Mouse (Mus musculus): Measurements from ENCODE around the gene Coq8b. TPM values are rescaled to one million over a fixed set of nuclear protein-coding genes. Genes with fewer than 3 reads are reported as not detected.

Coq8b gene
- total RNA-seq, 1 experiment, result 12.8 TPM

DNA sequence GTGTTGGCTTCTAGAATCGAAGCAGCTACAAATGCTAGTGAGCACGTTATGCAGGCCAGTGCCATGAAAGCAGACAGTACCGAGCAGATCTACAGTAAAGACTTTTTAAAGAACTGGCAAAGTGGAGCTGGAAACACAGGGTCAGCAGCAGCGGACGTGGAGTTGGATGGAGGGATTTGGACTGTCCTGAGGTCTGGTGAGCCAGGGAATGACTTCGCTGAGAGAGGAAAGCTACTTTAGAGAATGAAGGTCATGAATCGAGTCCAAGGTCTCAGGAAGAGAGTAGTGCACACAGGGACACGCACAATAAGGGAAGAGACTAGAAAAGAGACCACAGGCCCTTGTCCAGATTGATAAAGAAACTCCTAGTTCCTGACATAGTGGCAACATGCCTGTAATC, 35.2 kb upstream of the Coq8b start:
- peak overlapping the region; percentile 54 for H3K27ac ChIP-seq (ENCODE audit: insufficient read depth, low read depth, low read length, poor library complexity, severe bottlenecking)
- H3K9ac ChIP-seq (ENCODE audit: insufficient read depth, low read depth, low read length, poor library complexity, severe bottlenecking), result peak overlapping the region; percentile 88
- H3K9me3 ChIP-seq (ENCODE audit: control insufficient read depth, insufficient read depth, low read depth, low read length), result no peaks in the 10 kb centered on the region
- peak overlapping the region; percentile 22 to 60 for H3K4me3 ChIP-seq (ENCODE audit: insufficient read depth in 1 of 2, low read depth in 1 of 2, low read length in 2 of 2, poor library complexity in 1 of 2, severe bottlenecking in 1 of 2)
- H3K36me3 ChIP-seq (ENCODE audit: control insufficient read depth, insufficient read depth, low read length, poor library complexity, severe bottlenecking), result peaks cover 35% of the 10 kb centered on the region
- no peak for DNase-seq (ENCODE audit: low read depth, low spot score)
- in situ Hi-C loops (cut with MboI; ENCODE audit: low sequenced_read_pairs in 2 of 2, unreplicated experiment in 2 of 2), result no loop called here
- TF ChIP-seq CHD2 (IDR thresholded peaks at IDR 0.05; ENCODE audit: low read depth, low read length) (no peak), ZNF384 (IDR thresholded peaks at IDR 0.05; ENCODE audit: low read depth, low read length) (no peak), ZC3H11A (IDR thresholded peaks at IDR 0.05; ENCODE audit: borderline replicate concordance, low read depth, low read length) (no peak), HCFC1 (IDR thresholded peaks at IDR 0.05; ENCODE audit: borderline replicate concordance, insufficient read depth, low read length) (no peak), MAFK (IDR thresholded peaks at IDR 0.05; ENCODE audit: insufficient read depth, low read depth, low read length) (no peak)
- H3K4me1 ChIP-seq (ENCODE audit: control insufficient read depth in 2 of 2, insufficient read depth in 2 of 2, low read length in 2 of 2, poor library complexity in 1 of 2), result peaks cover 3 to 14% of the 10 kb centered on the region in 2 experiments; a peak in 3 of 4 replicates

- in situ Hi-C loops (cut with MboI; ENCODE audit: low sequenced_read_pairs in 2 of 2, unreplicated experiment in 2 of 2), result no loop called here
- Histone ChIP-seq H3K36me3 (ENCODE audit: control insufficient read depth, insufficient read depth, low read length, poor library complexity, severe bottlenecking) (peaks cover 34% of the 10 kb centered on the region), H3K9ac (ENCODE audit: insufficient read depth, low read depth, low read length, poor library complexity, severe bottlenecking) (no peak overlapping the region), H3K9me3 (ENCODE audit: control insufficient read depth, insufficient read depth, low read depth, low read length) (no peaks in the 10 kb centered on the region), H3K4me1 (ENCODE audit: control insufficient read depth in 2 of 2, insufficient read depth in 2 of 2, low read length in 2 of 2, poor library complexity in 1 of 2) (peaks cover 5 to 15% of the 10 kb centered on the region in 2 experiments), H3K4me3 (ENCODE audit: insufficient read depth in 1 of 2, low read depth in 1 of 2, low read length in 2 of 2, poor library complexity in 1 of 2, severe bottlenecking in 1 of 2) (no peak overlapping the region), H3K27ac (ENCODE audit: insufficient read depth, low read depth, low read length, poor library complexity, severe bottlenecking) (peak overlapping the region; percentile 36; the same call in 1 of the 2 replicates)
- DNase-seq (ENCODE audit: low read depth, low spot score), result no peak
- TF ChIP-seq ZC3H11A (IDR thresholded peaks at IDR 0.05; ENCODE audit: borderline replicate concordance, low read depth, low read length) (no peak), MAFK (IDR thresholded peaks at IDR 0.05; ENCODE audit: insufficient read depth, low read depth, low read length) (no peak), ZNF384 (IDR thresholded peaks at IDR 0.05; ENCODE audit: low read depth, low read length) (no peak), HCFC1 (IDR thresholded peaks at IDR 0.05; ENCODE audit: borderline replicate concordance, insufficient read depth, low read length) (no peak), CHD2 (IDR thresholded peaks at IDR 0.05; ENCODE audit: low read depth, low read length) (no peak)
Observed at GRCm38 (mm10) chr7:27198355-27198754, 34.5 kb upstream of the Coq8b start.

DNA sequence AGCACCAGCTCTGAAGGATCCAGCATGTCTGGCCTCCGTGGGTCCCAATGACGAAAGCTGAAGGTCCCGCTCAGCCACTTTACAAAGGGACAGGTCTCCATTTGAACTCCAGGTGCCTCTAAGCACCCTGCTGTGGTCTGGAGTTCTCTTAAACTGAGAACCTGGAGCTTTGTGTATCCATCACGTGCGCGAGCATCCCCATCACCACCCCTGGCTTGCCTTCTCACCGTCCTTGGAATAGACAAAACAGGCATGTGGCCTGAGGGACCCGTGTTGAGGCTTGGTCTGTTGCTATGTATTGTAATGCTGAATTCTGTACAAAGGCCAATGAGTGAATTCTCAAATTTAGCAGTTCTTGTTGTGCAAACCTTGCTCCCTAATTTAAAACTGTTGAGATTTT, 34.0 kb upstream of the Coq8b start:
- Histone ChIP-seq H3K36me3 (ENCODE audit: control insufficient read depth, insufficient read depth, low read length, poor library complexity, severe bottlenecking) (peaks cover 33% of the 10 kb centered on the region), H3K9me3 (ENCODE audit: control insufficient read depth, insufficient read depth, low read depth, low read length) (no peaks in the 10 kb centered on the region)

DNA sequence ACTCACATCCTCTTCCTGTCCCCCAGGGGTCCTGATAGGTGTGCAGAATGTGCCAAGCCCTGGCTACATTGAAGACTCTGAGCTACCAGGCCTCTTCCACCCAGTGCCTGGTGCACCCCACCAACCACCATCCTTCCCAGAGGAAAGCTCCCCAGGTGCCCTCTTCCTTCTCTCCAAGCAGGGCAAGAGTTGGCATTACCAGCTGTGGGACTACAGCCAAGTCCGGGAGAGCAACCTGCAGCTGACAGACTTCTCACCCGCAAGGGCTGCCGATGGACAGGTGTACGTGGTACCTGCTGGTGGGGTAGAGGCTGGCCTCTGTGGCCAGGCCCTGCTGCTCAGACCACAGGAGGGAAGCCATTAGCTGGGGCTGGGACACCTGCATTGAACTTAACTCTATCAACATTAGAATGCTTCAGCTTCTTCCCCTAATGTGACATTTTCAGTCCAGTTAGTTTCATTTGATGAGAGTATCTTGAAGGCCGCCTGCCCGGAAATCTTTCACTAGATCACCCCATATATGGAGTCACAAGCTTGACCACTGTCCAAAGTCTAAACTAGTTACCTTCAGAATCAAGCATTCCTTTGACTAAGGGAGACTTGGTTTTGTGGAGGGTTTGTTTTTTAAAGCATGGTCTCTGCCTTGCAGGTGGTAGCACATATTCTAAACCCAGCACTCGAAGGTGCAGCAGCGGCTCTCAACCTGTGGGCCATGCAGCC, 28.9 kb upstream of the Coq8b start:
- TF ChIP-seq MAFK (IDR thresholded peaks at IDR 0.05; ENCODE audit: insufficient read depth, low read depth, low read length) (no peak), ZC3H11A (IDR thresholded peaks at IDR 0.05; ENCODE audit: borderline replicate concordance, low read depth, low read length) (no peak), HCFC1 (IDR thresholded peaks at IDR 0.05; ENCODE audit: borderline replicate concordance, insufficient read depth, low read length) (no peak), CHD2 (IDR thresholded peaks at IDR 0.05; ENCODE audit: low read depth, low read length) (no peak), ZNF384 (IDR thresholded peaks at IDR 0.05; ENCODE audit: low read depth, low read length) (no peak)
- Histone ChIP-seq H3K9ac (ENCODE audit: insufficient read depth, low read depth, low read length, poor library complexity, severe bottlenecking) (no peak overlapping the region), H3K4me1 (ENCODE audit: control insufficient read depth in 2 of 2, insufficient read depth in 2 of 2, low read length in 2 of 2, poor library complexity in 1 of 2) (peaks cover 2 to 5% of the 10 kb centered on the region in 2 experiments; a peak in 2 of 4 replicates), H3K4me3 (ENCODE audit: insufficient read depth in 1 of 2, low read depth in 1 of 2, low read length in 2 of 2, poor library complexity in 1 of 2, severe bottlenecking in 1 of 2) (no peak overlapping the region), H3K9me3 (ENCODE audit: control insufficient read depth, insufficient read depth, low read depth, low read length) (no peaks in the 10 kb centered on the region), H3K36me3 (ENCODE audit: control insufficient read depth, insufficient read depth, low read length, poor library complexity, severe bottlenecking) (peaks cover 42% of the 10 kb centered on the region), H3K27ac (ENCODE audit: insufficient read depth, low read depth, low read length, poor library complexity, severe bottlenecking) (no peak overlapping the region)
- in situ Hi-C loops (cut with MboI; ENCODE audit: low sequenced_read_pairs in 2 of 2, unreplicated experiment in 2 of 2), result no loop called here
- DNase-seq (ENCODE audit: low read depth, low spot score), result no peak

More for the DNA sequence above, 34.0 kb upstream of the Coq8b start:
- in situ Hi-C loops (cut with MboI; ENCODE audit: low sequenced_read_pairs in 2 of 2, unreplicated experiment in 2 of 2), result no loop called here
- H3K4me3 ChIP-seq (ENCODE audit: insufficient read depth in 1 of 2, low read depth in 1 of 2, low read length in 2 of 2, poor library complexity in 1 of 2, severe bottlenecking in 1 of 2), result no peak overlapping the region
- TF ChIP-seq HCFC1 (IDR thresholded peaks at IDR 0.05; ENCODE audit: borderline replicate concordance, insufficient read depth, low read length) (no peak), ZNF384 (IDR thresholded peaks at IDR 0.05; ENCODE audit: low read depth, low read length) (no peak), ZC3H11A (IDR thresholded peaks at IDR 0.05; ENCODE audit: borderline replicate concordance, low read depth, low read length) (no peak), MAFK (IDR thresholded peaks at IDR 0.05; ENCODE audit: insufficient read depth, low read depth, low read length) (no peak), CHD2 (IDR thresholded peaks at IDR 0.05; ENCODE audit: low read depth, low read length) (no peak)
- H3K9ac ChIP-seq (ENCODE audit: insufficient read depth, low read depth, low read length, poor library complexity, severe bottlenecking), result peak overlapping the region; percentile 26; the same call in 1 of the 2 replicates
- peak overlapping the region; percentile 36; the same call in 1 of the 2 replicates for H3K27ac ChIP-seq (ENCODE audit: insufficient read depth, low read depth, low read length, poor library complexity, severe bottlenecking)
- peaks cover 5 to 15% of the 10 kb centered on the region in 2 experiments for H3K4me1 ChIP-seq (ENCODE audit: control insufficient read depth in 2 of 2, insufficient read depth in 2 of 2, low read length in 2 of 2, poor library complexity in 1 of 2)
- no peak for DNase-seq (ENCODE audit: low read depth, low spot score)

Measured in ES-E14 (cell line).